Mouse (Mus musculus): ENCODE measurements at regions not wholly inside any gene's neighbourhood (a gene's known extent, or its start where the extent isn't known, plus 50 kb on each side); places are given as distances from the start of the nearest gene placed in this dataset.

DNA sequence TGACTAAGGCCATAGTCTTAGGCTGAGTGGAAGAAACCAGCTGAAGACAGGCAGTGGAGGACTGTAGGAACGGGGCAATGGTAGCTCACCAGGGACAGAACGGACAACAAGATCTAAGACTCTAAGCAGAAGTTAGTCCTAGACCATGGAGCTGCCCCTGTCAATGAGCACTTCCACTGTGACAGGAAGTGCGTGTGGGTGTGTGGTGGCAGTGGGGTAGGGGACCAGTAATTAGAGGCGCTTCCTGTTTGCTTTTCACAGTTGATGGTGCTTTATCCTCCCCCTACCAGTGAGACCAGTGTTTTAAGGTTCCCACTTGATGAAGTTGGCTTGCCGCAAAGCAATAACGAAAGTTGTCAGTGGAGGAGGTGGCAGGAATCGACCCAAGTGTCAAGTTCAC lies 168.4 kb upstream of the 4930535I16Rik start:
- no peaks in the 10 kb centered on the region for H3K36me3 ChIP-seq (ENCODE audit: control insufficient read depth, insufficient read depth, low read length)
- TF ChIP-seq CTCF (IDR thresholded peaks at IDR 0.05; ENCODE audit: control insufficient read depth, insufficient read depth, insufficient replicate concordance, low read depth, low read length) (no peak), POLR2A (IDR thresholded peaks at IDR 0.05; ENCODE audit: control insufficient read depth, low read depth, low read length) (no peak)
- no peak overlapping the region for H3K4me3 ChIP-seq (ENCODE audit: control insufficient read depth, low read depth, low read length)
- H3K27ac ChIP-seq (ENCODE audit: control insufficient read depth, insufficient read depth, low read depth, low read length) = no peak overlapping the region
- H3K27me3 ChIP-seq (ENCODE audit: control insufficient read depth, insufficient read depth, low read length) = no peaks in the 10 kb centered on the region
- H3K4me1 ChIP-seq (ENCODE audit: control insufficient read depth, insufficient read depth, low read length) = no peaks in the 10 kb centered on the region

DNA sequence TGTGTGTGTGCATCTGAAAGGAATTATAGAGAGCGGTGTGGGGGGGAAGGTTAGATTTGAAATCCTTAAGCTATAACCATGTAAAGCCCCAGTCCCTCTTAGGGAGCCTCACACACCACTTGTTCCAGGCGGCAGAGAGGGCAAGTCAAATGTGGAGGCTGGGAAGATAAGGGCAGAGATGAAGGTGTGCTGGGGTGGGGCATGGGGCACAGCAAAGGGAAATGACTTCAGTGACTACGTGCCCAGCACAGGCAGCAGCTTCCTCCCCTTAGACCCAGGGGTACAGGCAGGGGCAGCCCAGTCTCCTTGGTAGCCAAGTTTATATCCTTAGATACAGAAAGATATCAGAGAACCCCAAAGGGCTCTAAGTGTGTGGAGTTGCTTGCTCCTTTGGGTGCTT lies 161.8 kb upstream of the 4930535I16Rik start:
- Histone ChIP-seq H3K27ac (ENCODE audit: control insufficient read depth, insufficient read depth, low read depth, low read length) (no peak overlapping the region), H3K4me3 (ENCODE audit: control insufficient read depth, low read depth, low read length) (no peak overlapping the region), H3K36me3 (ENCODE audit: control insufficient read depth, insufficient read depth, low read length) (no peaks in the 10 kb centered on the region), H3K4me1 (ENCODE audit: control insufficient read depth, insufficient read depth, low read length) (no peaks in the 10 kb centered on the region), H3K27me3 (ENCODE audit: control insufficient read depth, insufficient read depth, low read length) (no peaks in the 10 kb centered on the region)
- TF ChIP-seq CTCF (IDR thresholded peaks at IDR 0.05; ENCODE audit: control insufficient read depth, insufficient read depth, insufficient replicate concordance, low read depth, low read length) (no peak), POLR2A (IDR thresholded peaks at IDR 0.05; ENCODE audit: control insufficient read depth, low read depth, low read length) (no peak)

DNA sequence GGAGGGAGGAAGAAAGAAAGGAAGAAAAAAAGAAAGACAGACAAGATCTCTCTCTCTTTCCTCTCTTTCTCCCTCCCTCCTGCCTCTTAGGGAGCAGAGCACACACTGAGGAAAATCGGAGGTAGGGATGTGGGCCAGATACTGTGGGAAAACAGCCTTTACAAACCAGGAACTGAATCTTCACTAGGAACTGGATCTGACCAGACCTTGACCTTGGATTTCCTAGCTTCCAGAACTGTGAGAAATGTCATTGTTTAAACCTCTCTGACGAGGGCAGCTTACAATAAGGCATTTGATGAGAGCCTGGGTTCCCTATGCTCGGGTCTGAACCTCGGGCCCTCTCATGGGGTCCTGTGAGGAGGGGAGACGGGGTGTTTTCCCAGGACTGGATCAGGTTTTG lies 157.7 kb upstream of the 4930535I16Rik start:
- TF ChIP-seq POLR2A (IDR thresholded peaks at IDR 0.05; ENCODE audit: control insufficient read depth, low read depth, low read length) = no peak
- TF ChIP-seq CTCF (IDR thresholded peaks at IDR 0.05; ENCODE audit: control insufficient read depth, insufficient read depth, insufficient replicate concordance, low read depth, low read length) = no peak
- Histone ChIP-seq H3K27me3 (ENCODE audit: control insufficient read depth, insufficient read depth, low read length) (no peaks in the 10 kb centered on the region), H3K4me3 (ENCODE audit: control insufficient read depth, low read depth, low read length) (no peak overlapping the region), H3K36me3 (ENCODE audit: control insufficient read depth, insufficient read depth, low read length) (no peaks in the 10 kb centered on the region), H3K27ac (ENCODE audit: control insufficient read depth, insufficient read depth, low read depth, low read length) (no peak overlapping the region), H3K4me1 (ENCODE audit: control insufficient read depth, insufficient read depth, low read length) (no peaks in the 10 kb centered on the region)

DNA sequence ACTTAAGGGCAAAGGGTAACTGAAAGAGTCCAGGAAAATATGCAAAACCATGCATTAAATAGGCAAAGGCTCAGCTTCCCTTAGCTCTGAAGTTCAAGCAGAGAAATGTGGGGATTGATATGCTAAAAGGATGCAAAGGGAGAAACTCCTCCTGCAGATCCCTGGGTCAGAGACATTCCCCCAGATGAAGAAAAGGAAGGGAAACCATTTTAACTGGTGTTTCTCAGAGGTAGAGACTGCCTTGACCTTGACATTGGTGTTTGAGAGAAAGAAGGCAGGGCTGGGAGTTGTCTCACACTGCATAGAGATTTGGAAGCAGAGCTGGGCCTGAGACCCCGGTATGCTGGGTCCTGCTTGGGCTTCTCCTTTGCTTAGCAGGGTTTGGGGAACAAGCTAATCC lies 155.8 kb upstream of the 4930535I16Rik start:
- no peak for TF ChIP-seq POLR2A (IDR thresholded peaks at IDR 0.05; ENCODE audit: control insufficient read depth, low read depth, low read length)
- TF ChIP-seq CTCF (IDR thresholded peaks at IDR 0.05; ENCODE audit: control insufficient read depth, insufficient read depth, insufficient replicate concordance, low read depth, low read length) = no peak
- no peaks in the 10 kb centered on the region for H3K36me3 ChIP-seq (ENCODE audit: control insufficient read depth, insufficient read depth, low read length)
- no peaks in the 10 kb centered on the region for H3K27me3 ChIP-seq (ENCODE audit: control insufficient read depth, insufficient read depth, low read length)
- H3K4me3 ChIP-seq (ENCODE audit: control insufficient read depth, low read depth, low read length) = no peak overlapping the region
- no peaks in the 10 kb centered on the region for H3K4me1 ChIP-seq (ENCODE audit: control insufficient read depth, insufficient read depth, low read length)
- no peak overlapping the region for H3K27ac ChIP-seq (ENCODE audit: control insufficient read depth, insufficient read depth, low read depth, low read length)

DNA sequence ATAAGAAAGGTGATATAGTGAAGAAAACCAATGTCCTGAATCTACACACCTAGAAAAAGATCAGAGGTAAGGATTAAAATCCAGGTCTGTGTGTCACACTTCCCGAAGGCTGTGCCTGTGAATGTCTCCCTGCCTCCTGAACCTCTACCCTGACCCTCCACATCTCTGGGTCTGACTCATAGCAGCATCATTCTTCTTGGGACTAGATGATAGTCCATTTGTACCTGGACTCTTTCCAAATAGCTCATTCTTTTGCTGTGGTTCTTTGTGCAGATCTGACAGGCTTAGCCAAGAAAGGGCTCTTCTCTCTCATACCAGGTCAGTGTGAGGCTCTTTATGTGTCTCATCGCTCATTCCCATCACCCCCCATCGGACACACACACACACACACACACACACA lies 146.8 kb upstream of the 4930535I16Rik start:
- H3K36me3 ChIP-seq (ENCODE audit: control insufficient read depth, insufficient read depth, low read length) = no peaks in the 10 kb centered on the region
- H3K27me3 ChIP-seq (ENCODE audit: control insufficient read depth, insufficient read depth, low read length) = no peaks in the 10 kb centered on the region
- H3K4me3 ChIP-seq (ENCODE audit: control insufficient read depth, low read depth, low read length) = no peak overlapping the region
- TF ChIP-seq POLR2A (IDR thresholded peaks at IDR 0.05; ENCODE audit: control insufficient read depth, low read depth, low read length) (no peak), CTCF (IDR thresholded peaks at IDR 0.05; ENCODE audit: control insufficient read depth, insufficient read depth, insufficient replicate concordance, low read depth, low read length) (no peak)
- H3K4me1 ChIP-seq (ENCODE audit: control insufficient read depth, insufficient read depth, low read length) = no peaks in the 10 kb centered on the region
- no peak overlapping the region for H3K27ac ChIP-seq (ENCODE audit: control insufficient read depth, insufficient read depth, low read depth, low read length)

DNA sequence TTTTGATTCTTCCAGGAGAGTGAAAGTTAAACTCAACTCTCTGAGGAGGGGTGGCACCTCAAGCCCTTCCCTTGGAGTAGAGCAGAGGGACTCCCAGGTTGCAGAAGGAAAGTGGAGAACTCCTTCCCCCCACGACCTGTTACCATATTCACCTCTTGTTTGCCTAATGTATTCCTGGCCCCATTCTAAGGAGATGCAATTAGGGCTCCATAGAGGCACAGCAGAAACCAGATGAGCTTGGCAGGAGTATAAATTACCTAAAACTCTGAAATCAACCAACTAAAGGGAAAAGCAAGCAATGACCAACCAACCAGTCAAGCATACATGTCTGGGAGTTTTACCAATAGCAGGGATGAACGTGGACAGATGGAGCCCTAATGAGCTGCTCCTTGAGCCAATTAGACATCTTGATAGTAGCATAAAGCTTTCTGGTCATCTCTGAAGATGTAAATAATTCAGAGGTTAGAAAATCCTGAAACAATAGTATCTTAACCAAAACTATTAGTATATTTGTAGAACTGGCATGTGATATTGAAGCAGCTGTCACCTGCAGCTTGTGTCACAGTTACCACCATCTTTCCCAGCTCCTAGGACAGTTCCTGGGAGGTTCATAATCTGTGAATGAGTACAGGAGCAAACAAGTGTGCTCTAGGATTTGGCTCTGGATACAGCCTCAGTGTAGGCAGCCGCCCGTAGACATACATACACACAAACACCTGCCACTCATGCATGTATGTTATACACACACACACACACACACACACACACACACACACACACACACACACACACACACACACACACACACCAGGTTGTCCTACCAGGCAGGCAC lies 145.7 kb upstream of the 4930535I16Rik start:
- no peaks in the 10 kb centered on the region for H3K36me3 ChIP-seq (ENCODE audit: control insufficient read depth, insufficient read depth, low read length)
- no peak overlapping the region for H3K4me3 ChIP-seq (ENCODE audit: control insufficient read depth, low read depth, low read length)
- no peak for TF ChIP-seq POLR2A (IDR thresholded peaks at IDR 0.05; ENCODE audit: control insufficient read depth, low read depth, low read length)
- no peak for TF ChIP-seq CTCF (IDR thresholded peaks at IDR 0.05; ENCODE audit: control insufficient read depth, insufficient read depth, insufficient replicate concordance, low read depth, low read length)
- H3K27me3 ChIP-seq (ENCODE audit: control insufficient read depth, insufficient read depth, low read length) = no peaks in the 10 kb centered on the region
- no peaks in the 10 kb centered on the region for H3K4me1 ChIP-seq (ENCODE audit: control insufficient read depth, insufficient read depth, low read length)
- H3K27ac ChIP-seq (ENCODE audit: control insufficient read depth, insufficient read depth, low read depth, low read length) = no peak overlapping the region

DNA sequence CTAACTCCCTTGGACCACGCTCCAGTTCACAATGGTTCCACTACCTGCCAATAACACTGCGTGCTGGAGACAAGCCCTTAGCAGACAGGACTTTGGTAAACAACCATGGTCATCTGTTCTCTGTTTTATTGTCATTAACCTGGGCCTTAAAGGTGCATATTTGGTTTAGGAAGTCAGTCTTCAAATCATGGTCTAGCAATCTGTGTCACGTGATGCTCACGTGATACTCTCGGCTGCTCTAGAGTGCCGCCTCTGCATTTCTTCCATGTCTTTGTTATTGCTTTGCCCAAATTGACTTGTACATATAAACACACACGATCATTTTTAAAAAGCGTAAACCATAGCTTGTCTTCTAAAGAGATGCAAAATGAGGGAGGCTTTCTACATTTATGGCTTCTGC lies 139.8 kb upstream of the 4930535I16Rik start:
- no peaks in the 10 kb centered on the region for H3K36me3 ChIP-seq (ENCODE audit: control insufficient read depth, insufficient read depth, low read length)
- no peak overlapping the region for H3K27ac ChIP-seq (ENCODE audit: control insufficient read depth, insufficient read depth, low read depth, low read length)
- no peak overlapping the region for H3K4me3 ChIP-seq (ENCODE audit: control insufficient read depth, low read depth, low read length)
- no peak for TF ChIP-seq POLR2A (IDR thresholded peaks at IDR 0.05; ENCODE audit: control insufficient read depth, low read depth, low read length)
- no peak for TF ChIP-seq CTCF (IDR thresholded peaks at IDR 0.05; ENCODE audit: control insufficient read depth, insufficient read depth, insufficient replicate concordance, low read depth, low read length)
- H3K4me1 ChIP-seq (ENCODE audit: control insufficient read depth, insufficient read depth, low read length) = no peaks in the 10 kb centered on the region
- no peaks in the 10 kb centered on the region for H3K27me3 ChIP-seq (ENCODE audit: control insufficient read depth, insufficient read depth, low read length)

Data from testis, adult 2 months (tissue).